Mouse (Mus musculus): ENCODE data around the gene Zfp775. TPM values are rescaled to one million over a fixed set of nuclear protein-coding genes. Genes with fewer than 3 reads are reported as not detected.
"Not testable (repeated sequence)": the region's sequence is repeated elsewhere in the genome, so short reads cannot be mapped to it uniquely, and the experiment has no call there.

Zfp775 gene
- polyA plus RNA-seq, 1 experiment, result 0.03 TPM

DNA sequence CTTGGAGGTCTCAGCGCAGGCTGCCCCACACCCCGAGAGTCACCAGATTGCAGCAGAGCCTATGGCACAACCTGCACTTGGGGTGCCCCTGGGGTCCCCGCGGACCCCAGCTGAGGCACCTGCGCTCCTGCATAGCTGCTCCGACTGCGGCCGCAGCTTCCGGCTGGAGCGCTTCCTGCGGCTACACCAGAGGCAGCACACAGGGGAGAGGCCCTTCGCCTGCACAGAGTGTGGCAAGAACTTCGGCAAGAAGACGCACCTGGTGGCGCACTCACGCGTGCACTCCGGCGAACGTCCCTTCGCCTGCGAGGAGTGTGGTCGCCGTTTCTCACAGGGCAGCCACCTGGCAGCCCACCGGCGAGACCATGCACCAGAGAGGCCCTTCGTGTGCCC, 4.6 kb upstream of the Zfp775 start:
- TF ChIP-seq TAL1 (IDR thresholded peaks at IDR 0.05; ENCODE audit: low read length) (no peak), GATA1 (IDR thresholded peaks at IDR 0.05; ENCODE audit: low read length) (no peak)
- Histone ChIP-seq H3K4me3 (replicated peaks) (no peak overlapping the region), H3K36me3 (ENCODE audit: control insufficient read depth) (peaks cover 20% of the 10 kb centered on the region), H3K9me3 (ENCODE audit: control insufficient read depth, low read length) (peaks cover 16% of the 10 kb centered on the region), H3K27me3 (ENCODE audit: control insufficient read depth) (no peaks in the 10 kb centered on the region; the same call in 1 of the 2 replicates), H3K4me1 (ENCODE audit: control insufficient read depth) (peaks cover 38% of the 10 kb centered on the region)

DNA sequence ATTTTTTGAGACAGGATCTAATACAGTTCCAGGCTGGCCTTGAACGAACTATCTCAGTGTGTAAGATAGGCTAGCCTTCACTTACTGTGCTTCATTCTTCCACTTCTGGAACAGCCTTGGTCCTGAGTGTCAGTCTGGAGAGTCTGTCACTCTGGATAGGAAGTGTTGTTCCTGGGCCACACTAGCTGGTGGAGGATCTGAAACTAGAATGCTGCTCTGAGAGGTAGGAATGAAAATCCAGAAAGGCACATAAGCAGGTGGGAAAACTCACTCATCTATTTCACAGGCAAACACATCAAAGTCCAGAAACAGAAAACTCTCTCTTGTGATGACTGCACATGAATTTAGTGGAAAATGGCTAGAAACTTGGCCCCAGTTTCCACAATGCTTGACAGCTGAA, 1.3 kb upstream of the Zfp775 start:
- Histone ChIP-seq H3K4me1 (ENCODE audit: control insufficient read depth) (peaks cover 27% of the 10 kb centered on the region), H3K9me3 (ENCODE audit: control insufficient read depth, low read length) (peaks cover 16% of the 10 kb centered on the region), H3K36me3 (ENCODE audit: control insufficient read depth) (peaks cover 20% of the 10 kb centered on the region), H3K4me3 (replicated peaks) (no peak overlapping the region), H3K27me3 (ENCODE audit: control insufficient read depth) (no peaks in the 10 kb centered on the region)
- no peak for TF ChIP-seq TAL1 (IDR thresholded peaks at IDR 0.05; ENCODE audit: low read length)
- TF ChIP-seq GATA1 (IDR thresholded peaks at IDR 0.05; ENCODE audit: low read length), result no peak

DNA sequence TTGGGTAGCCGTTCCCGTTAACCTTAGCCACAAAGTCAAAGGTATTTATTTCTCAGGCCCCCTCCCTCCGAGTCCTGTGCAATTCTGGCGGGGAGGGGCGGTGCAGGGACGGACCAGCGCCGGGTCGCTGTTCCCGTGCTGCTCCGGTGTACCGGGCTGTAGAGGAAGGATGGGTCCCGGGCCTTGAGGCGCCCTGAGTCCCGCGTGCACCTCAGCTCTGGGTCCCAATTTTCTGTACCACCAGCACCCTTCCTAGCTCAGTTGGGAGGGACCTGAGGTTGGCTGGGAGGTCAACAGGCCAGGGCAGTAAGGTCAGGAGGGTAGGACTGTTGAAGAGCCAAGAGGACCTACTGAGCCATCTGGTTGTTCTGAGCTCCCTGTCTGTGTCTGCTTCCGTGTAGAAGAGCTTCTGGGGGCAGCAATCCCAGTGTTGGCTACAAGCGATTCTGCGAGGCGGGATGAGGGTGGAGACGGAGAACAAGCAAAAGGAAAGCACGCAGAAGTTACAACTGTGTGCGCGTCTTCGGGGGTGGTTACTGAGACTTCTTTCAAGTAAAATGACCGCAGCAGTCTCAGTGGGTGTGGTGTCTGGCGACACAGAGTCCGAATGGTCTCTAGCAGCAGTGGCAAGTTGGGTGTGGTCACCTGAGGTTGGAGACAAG, 348 bp downstream of the Zfp775 start:
- TF ChIP-seq TAL1 (IDR thresholded peaks at IDR 0.05; ENCODE audit: low read length) (no peak), GATA1 (IDR thresholded peaks at IDR 0.05; ENCODE audit: low read length) (no peak)
- Histone ChIP-seq H3K27me3 (ENCODE audit: control insufficient read depth) (no peaks in the 10 kb centered on the region), H3K4me3 (replicated peaks) (peak overlapping the region; percentile 75), H3K36me3 (ENCODE audit: control insufficient read depth) (peaks cover 7% of the 10 kb centered on the region), H3K9me3 (ENCODE audit: control insufficient read depth, low read length) (peaks cover 6% of the 10 kb centered on the region), H3K4me1 (ENCODE audit: control insufficient read depth) (peaks cover 27% of the 10 kb centered on the region)

DNA sequence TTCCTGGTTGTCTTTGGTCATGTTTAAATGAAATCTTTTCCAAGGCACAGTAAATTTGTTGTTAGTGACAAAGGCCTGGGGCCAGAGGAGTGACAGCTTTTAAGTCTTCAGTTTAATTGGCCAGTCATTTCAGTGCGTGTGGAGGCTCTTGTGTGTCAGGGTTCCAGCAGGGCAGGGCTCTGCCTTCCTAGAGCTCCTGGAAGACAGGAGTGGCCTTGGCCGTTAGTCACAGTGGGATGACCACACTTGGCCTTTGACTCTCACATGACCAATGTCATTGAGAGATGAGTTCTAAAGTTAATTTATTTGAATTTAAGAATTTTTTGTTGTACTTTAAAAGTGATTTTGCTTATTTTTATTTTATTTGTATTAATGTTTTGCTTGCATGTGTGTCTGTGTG, 6.3 kb downstream of the Zfp775 start:
- no peaks in the 10 kb centered on the region for H3K36me3 ChIP-seq (ENCODE audit: control insufficient read depth)

DNA sequence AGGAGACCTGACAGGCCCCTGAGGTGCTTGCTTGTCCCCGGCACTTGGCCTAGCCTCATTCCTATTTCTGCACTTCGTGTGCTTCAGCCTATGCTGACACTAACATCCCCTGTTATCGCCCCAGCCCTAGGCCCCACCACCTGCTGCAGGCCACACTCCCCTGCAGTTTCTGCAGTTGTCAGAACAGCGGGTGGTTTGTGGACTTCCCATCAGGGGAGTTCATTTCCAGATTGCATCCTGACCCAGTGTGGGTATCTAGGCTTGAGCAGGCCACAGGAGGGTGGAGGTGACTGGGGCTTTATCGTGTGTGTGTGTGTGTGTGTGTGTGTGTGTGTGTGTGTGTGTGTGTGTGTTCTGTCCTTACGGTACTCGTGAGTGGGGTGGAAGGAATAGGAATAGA, 7.6 kb downstream of the Zfp775 start:
- no peaks in the 10 kb centered on the region for H3K27me3 ChIP-seq (ENCODE audit: control insufficient read depth)
- H3K9me3 ChIP-seq (ENCODE audit: control insufficient read depth, low read length), result no peaks in the 10 kb centered on the region
- H3K4me1 ChIP-seq (ENCODE audit: control insufficient read depth), result peaks cover 3% of the 10 kb centered on the region
- TF ChIP-seq TAL1 (IDR thresholded peaks at IDR 0.05; ENCODE audit: low read length) (no peak), GATA1 (IDR thresholded peaks at IDR 0.05; ENCODE audit: low read length) (no peak)
- no peak overlapping the region for H3K4me3 ChIP-seq (replicated peaks)
- H3K36me3 ChIP-seq (ENCODE audit: control insufficient read depth), result no peaks in the 10 kb centered on the region; the same call in 1 of the 2 replicates

More for the DNA sequence above, 6.3 kb downstream of the Zfp775 start:
- H3K4me1 ChIP-seq (ENCODE audit: control insufficient read depth), result peaks cover 3% of the 10 kb centered on the region
- no peaks in the 10 kb centered on the region for H3K27me3 ChIP-seq (ENCODE audit: control insufficient read depth)
- H3K4me3 ChIP-seq (replicated peaks), result no peak overlapping the region
- TF ChIP-seq TAL1 (IDR thresholded peaks at IDR 0.05; ENCODE audit: low read length) (no peak), GATA1 (IDR thresholded peaks at IDR 0.05; ENCODE audit: low read length) (no peak)
- no peaks in the 10 kb centered on the region for H3K9me3 ChIP-seq (ENCODE audit: control insufficient read depth, low read length)

DNA sequence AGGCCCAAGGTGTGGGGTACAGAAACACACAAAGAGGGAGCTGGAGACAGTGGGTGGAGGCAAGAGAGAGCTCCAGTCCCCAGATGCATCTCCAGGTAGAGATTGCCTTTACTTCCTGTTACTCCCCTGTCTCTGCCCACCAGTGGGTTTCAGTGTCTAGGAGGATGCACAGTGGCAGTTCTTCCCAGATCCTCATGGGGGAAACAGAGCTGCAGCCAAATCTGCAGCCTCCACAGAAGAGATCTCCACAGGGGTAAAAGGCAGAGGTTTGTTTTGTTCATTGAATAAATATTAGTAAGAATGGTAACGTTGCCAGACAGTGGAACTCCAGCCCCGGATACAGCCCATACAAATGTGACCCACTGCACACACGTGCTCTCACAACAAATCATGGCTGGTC, 8.8 kb downstream of the Zfp775 start:
- TF ChIP-seq GATA1 (IDR thresholded peaks at IDR 0.05; ENCODE audit: low read length), result no peak
- TF ChIP-seq TAL1 (IDR thresholded peaks at IDR 0.05; ENCODE audit: low read length), result no peak
- no peaks in the 10 kb centered on the region for H3K27me3 ChIP-seq (ENCODE audit: control insufficient read depth)
- H3K4me1 ChIP-seq (ENCODE audit: control insufficient read depth), result peaks cover 3% of the 10 kb centered on the region
- H3K36me3 ChIP-seq (ENCODE audit: control insufficient read depth), result no peaks in the 10 kb centered on the region; the same call in 1 of the 2 replicates
- no peak overlapping the region for H3K4me3 ChIP-seq (replicated peaks)
- no peaks in the 10 kb centered on the region for H3K9me3 ChIP-seq (ENCODE audit: control insufficient read depth, low read length)

DNA sequence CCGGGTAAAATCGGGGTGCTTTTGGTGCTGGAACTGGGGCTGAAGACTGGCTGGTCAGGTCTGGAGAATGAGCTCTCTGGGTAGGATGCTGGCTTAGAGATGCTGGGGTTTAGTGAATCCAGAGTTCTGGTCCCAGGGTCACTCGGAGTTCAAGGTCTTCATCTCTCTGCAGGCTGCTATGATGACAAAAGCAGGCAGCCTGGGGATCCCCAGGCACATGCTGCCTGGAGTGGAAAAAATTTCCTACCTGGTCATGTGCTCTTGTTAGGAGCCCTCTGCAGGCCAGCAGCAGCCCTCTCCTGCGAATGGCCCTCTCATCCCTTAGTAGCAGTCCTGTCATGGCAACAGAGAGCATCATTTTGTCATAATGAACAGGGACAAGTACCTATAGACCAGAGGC, 11.6 kb downstream of the Zfp775 start:
- Histone ChIP-seq H3K27me3 (ENCODE audit: control insufficient read depth) (no peaks in the 10 kb centered on the region), H3K36me3 (ENCODE audit: control insufficient read depth) (no peaks in the 10 kb centered on the region; the same call in 1 of the 2 replicates), H3K4me1 (ENCODE audit: control insufficient read depth) (peaks cover 3% of the 10 kb centered on the region), H3K9me3 (ENCODE audit: control insufficient read depth, low read length) (no peaks in the 10 kb centered on the region), H3K4me3 (replicated peaks) (no peak overlapping the region)
- no peak for TF ChIP-seq TAL1 (IDR thresholded peaks at IDR 0.05; ENCODE audit: low read length)
- no peak for TF ChIP-seq GATA1 (IDR thresholded peaks at IDR 0.05; ENCODE audit: low read length)

DNA sequence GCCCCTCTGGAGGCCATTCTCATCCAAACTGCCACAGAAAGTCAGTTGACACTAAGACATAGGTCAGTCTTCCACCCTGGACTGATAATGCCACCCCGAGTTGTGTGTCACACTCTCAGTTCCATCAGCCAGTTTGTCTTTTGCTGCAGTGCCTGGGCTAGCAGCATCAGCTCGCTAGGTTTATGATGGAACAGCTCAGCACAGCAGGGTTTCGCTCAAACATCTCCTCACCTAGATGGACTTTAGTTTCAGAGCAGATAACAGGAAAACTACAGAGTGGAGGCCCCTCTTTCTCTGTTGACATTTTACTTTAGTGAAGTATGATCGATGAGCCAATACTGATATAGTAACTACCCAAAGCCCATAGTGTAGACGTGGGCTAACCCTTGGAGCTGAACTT, 12.9 kb downstream of the Zfp775 start:
- Histone ChIP-seq H3K36me3 (ENCODE audit: control insufficient read depth) (peaks cover 7% of the 10 kb centered on the region), H3K9me3 (ENCODE audit: control insufficient read depth, low read length) (no peaks in the 10 kb centered on the region; the same call in 1 of the 2 replicates), H3K4me1 (ENCODE audit: control insufficient read depth) (no peaks in the 10 kb centered on the region), H3K4me3 (replicated peaks) (no peak overlapping the region), H3K27me3 (ENCODE audit: control insufficient read depth) (no peaks in the 10 kb centered on the region)
- TF ChIP-seq GATA1 (IDR thresholded peaks at IDR 0.05; ENCODE audit: low read length) (no peak), TAL1 (IDR thresholded peaks at IDR 0.05; ENCODE audit: low read length) (no peak)

DNA sequence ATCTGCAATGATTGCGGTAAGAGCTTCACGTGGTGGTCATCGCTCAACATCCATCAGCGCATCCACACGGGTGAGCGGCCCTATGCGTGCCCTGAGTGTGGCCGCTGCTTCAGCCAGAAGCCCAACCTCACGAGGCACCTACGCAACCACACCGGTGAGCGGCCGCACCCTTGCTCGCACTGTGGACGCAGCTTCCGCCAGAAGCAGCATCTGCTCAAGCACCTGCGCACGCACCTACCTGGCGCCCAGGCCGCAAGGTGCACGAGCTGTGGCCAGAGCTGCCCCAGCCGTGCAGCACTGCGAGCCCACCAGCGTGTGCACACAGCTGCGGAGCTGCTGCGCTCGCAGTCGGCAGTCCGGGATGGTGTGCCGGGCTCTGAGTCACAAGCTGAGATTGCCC, 18.2 kb downstream of the Zfp775 start:
- H3K9me3 ChIP-seq (ENCODE audit: control insufficient read depth, low read length), result peaks cover 4% of the 10 kb centered on the region; the same call in 1 of the 2 replicates
- peaks cover 16% of the 10 kb centered on the region for H3K36me3 ChIP-seq (ENCODE audit: control insufficient read depth)
- H3K4me1 ChIP-seq (ENCODE audit: control insufficient read depth), result no peaks in the 10 kb centered on the region
- no peaks in the 10 kb centered on the region for H3K27me3 ChIP-seq (ENCODE audit: control insufficient read depth)
- no peak overlapping the region for H3K4me3 ChIP-seq (replicated peaks)
- TF ChIP-seq TAL1 (IDR thresholded peaks at IDR 0.05; ENCODE audit: low read length), result no peak

DNA sequence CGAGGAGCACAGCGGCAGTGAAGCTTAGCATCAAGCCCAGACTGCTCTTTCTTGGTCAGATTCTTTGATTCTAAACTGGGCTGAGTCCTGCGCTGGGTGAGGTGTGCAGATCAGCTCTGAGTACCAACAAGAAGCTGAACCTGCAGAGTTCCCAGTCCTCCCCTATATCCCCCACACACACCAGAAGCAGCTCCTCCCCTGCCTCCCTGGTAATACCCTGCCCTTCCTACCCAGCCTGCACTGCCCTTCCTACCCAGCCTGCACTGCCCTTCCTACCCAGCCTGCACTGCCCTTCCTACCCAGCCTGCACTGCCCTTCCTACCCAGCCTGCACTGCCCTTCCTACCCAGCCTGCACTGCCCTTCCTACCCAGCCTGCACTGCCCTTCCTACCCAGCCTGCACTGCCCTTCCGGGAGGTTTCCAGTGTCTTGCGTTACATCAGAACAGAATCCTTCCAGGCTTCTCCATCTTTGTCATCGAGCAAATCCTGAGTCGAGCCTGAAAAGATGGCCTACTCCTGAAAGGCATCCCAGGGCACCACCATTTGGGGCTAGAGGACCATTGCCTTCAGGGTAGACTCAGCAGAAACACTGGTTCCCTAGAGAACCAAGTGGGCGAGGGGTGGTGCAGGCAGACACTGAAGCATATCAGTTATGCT, 20.5 kb downstream of the Zfp775 start:
- H3K4me1 ChIP-seq (ENCODE audit: control insufficient read depth); H3K4me3 ChIP-seq (replicated peaks); H3K9me3 ChIP-seq (ENCODE audit: control insufficient read depth, low read length): not testable (repeated sequence)
- Histone ChIP-seq H3K36me3 (ENCODE audit: control insufficient read depth) (peaks cover 16% of the 10 kb centered on the region), H3K27me3 (ENCODE audit: control insufficient read depth) (peaks cover 15% of the 10 kb centered on the region)
